Mouse (Mus musculus): ENCODE measurements around the gene Btbd35f15. TPM values are rescaled to one million over a fixed set of nuclear protein-coding genes. Genes with fewer than 3 reads are reported as not detected.
"Not testable (repeated sequence)": the region's sequence is repeated elsewhere in the genome, so short reads cannot be mapped to it uniquely, and the experiment has no call there.

Btbd35f15 gene
- polyA plus RNA-seq (2012; rRNA removed), result not detected in 2 replicates

GRCm38 (mm10) chrX:33577214-33577613 lies at the start of gene Btbd35f15:
Gene Btbd35f15 (minus strand): TSS chrX:33577314.
- not testable (repeated sequence) for DNase-seq (ENCODE audit: low spot score)

Other genes starting within 250 kb of the Btbd35f15 start
- gene Btbd35f13, start 79.9 kb upstream of the Btbd35f15 start, polyA plus RNA-seq (2012; rRNA removed), result not detected in 2 replicates
- gene Btbd35f14, start 125.0 kb upstream of the Btbd35f15 start, polyA plus RNA-seq (2012; rRNA removed), result not detected in 2 replicates